Mouse (Mus musculus): ENCODE measurements around the gene Gm42906.

DNA sequence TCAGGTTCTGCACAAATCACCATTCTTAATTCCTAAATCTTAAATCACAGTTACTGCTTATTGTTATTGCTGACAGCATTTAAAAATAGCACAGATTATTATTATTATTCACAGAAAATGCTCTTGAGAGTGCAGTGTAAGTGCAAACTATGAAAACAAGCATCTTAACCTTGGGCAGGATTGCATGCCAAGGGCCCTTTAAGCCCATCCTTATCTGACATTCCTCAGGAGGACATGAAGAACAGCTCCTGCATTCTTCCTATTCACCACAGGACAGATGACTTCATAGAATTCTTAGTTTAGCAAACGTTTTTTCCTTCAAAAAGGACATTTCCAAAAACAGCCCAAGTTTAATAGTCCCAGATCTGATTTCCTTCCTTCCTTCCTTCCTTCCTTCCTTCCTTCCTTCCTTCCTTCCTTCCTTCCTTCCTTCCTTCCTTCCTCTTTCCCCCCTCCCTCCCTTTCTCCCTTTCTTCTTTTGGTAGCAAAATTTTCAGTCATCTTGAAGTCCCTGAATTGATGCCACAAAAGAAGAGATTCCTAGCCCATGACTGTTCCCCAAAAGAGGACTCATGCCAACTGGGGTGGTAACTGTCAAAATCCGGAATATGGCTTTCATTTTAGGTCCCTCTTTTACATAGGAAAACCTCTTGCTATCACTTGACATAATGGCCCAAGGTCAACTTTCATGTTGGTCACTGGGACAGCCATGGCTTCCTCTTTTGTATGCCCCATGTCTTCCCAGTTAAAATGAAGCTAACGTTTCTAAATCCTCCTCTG, 334.9 kb downstream of the Gm42906 start:
- TF ChIP-seq EP300 (optimal IDR thresholded peaks at IDR 0.05) = no peak
- no peak for TF ChIP-seq CTCF (IDR thresholded peaks at IDR 0.05; ENCODE audit: low read depth)

All from stomach, postnatal 0 days (tissue).